Mouse (Mus musculus) intestine, embryonic 14.5 days (tissue): ENCODE data around the gene Defb36. TPM values are rescaled to one million over a fixed set of nuclear protein-coding genes. Genes with fewer than 3 reads are reported as not detected.

Experiments used
- ATAC-seq: fragments of 200-750 bp; cut with Nextera tagmentation; replicated peaks from 2 replicates; pipeline ENCODE4 v1.8.0; 2017; ENCODE audit warnings: low read depth, moderate number of reproducible peaks, moderate TSS enrichment, moderate library complexity; ENCODE audit not compliant: low FRiP score, low TSS enrichment
- DNase-seq: peaks from one replicate; pipeline ENCODE4 v3.0.0-alpha.2; 2018; ENCODE audit warnings: low spot score
- H3K27ac ChIP-seq: fragments of 300-500 bp; sonication (generic); 2 replicates; pipeline ENCODE4 v1.5.1; 2014; ENCODE audit warnings: low read depth, mild to moderate bottlenecking, control low read depth
- H3K27me3 ChIP-seq: fragments of 300-500 bp; sonication (generic); replicated peaks from 2 replicates; pipeline ENCODE4 v1.6.1; 2014; ENCODE audit warnings: low read length, control low read depth; ENCODE audit not compliant: control insufficient read depth, insufficient read depth
- H3K36me3 ChIP-seq: fragments of 300-500 bp; sonication (generic); 2 replicates; pipeline ENCODE4 v1.6.1; 2014; ENCODE audit warnings: low read length, control low read depth; ENCODE audit not compliant: control insufficient read depth, insufficient read depth
- H3K4me1 ChIP-seq: fragments of 300-500 bp; sonication (generic); replicated peaks from 2 replicates; pipeline ENCODE4 v1.6.1; 2014; ENCODE audit warnings: low read length, control low read depth, mixed read lengths; ENCODE audit not compliant: control insufficient read depth, insufficient read depth
- H3K4me2 ChIP-seq: fragments of 300-500 bp; sonication (generic); 2 replicates; pipeline ENCODE4 v1.6.1; 2014; ENCODE audit warnings: low read length
- H3K4me3 ChIP-seq: fragments of 300-500 bp; sonication (generic); 2 replicates; pipeline ENCODE4 v1.5.1; 2014; ENCODE audit warnings: low read depth, low read length, control low read depth, mixed read lengths
- H3K9ac ChIP-seq: fragments of 300-500 bp; sonication (generic); 2 replicates; pipeline ENCODE4 v1.6.1; 2014; ENCODE audit warnings: mild to moderate bottlenecking, low read length
- H3K9me3 ChIP-seq: fragments of 300-500 bp; sonication (generic); 2 replicates; pipeline ENCODE4 v1.6.1; 2016; ENCODE audit warnings: low read length, control low read depth; ENCODE audit not compliant: control insufficient read depth
- WGBS: fragments of 180-500 bp; shearing (Covaris S2); extraction: QIAGEN DNeasy Blood & Tissue Kit; methylation state at CpG from one replicate; pipeline ENCODE4 v1.1.7; 2014; 5-methylcytosine and 5-hydroxymethylcytosine counted together
- polyA plus RNA-seq: library from polyadenylated mRNA; unstranded; fragments of >200 nt; fragmentation: Nextera tagmentation; extraction: Ambion mirVana; gene quantifications from 2 replicates; pipeline ENCODE4 v1.2.1, GENCODE M21; 2014

Gene Defb36
- polyA plus RNA-seq, 1 experiment from 2014 or later = not detected

DNA sequence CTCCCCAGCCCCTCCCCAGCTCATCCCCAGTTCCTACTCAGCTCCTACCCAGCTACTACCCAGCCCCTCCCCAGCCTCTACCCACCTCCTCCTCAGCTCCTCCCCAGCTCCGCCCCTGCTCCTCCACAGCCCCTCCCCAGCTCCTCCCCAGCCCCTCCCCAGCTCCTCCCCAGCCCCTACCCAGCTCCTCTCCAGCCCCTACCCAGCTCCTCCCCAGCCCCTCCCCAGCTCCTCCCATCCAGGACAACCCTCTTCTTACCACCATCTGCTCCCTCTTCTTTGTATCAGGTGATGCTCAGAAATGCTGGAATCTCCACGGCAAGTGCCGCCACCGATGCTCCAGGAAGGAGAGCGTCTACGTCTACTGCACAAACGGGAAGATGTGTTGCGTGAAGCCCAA, 8.1 kb downstream of the Defb36 start:
- 34% methylated on average over 7 of the region's 8 CpGs for WGBS
- Histone ChIP-seq H3K27me3 (no peaks in the 10 kb centered on the region), H3K27ac (no peak overlapping the region), H3K9me3 (no peaks in the 10 kb centered on the region; the same call in 1 of the 2 replicates), H3K9ac (no peak overlapping the region), H3K4me2 (no peak overlapping the region), H3K36me3 (no peaks in the 10 kb centered on the region), H3K4me1 (no peaks in the 10 kb centered on the region), H3K4me3 (no peak overlapping the region)
- DNase-seq = no peak
- no peak for ATAC-seq

DNA sequence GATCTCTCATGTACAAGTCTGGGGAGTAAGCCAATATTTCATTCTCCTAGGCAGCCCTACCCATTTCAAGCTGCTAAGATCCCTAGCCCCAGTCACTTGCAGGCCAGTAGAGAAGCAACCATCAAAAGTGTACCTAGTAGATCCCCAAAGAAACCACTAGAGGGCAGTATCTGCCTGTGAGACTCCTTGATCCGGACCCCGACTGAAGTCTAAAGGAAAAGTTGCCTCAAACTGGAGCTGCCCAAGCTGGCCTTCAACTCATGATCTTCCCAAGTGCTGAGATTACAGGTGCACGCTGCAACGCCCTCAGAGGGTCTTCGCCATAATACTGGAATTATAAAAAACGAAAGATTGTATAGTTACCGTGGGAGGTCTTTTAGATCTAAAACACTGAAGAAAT, 11.4 kb downstream of the Defb36 start:
- no peak overlapping the region for H3K9ac ChIP-seq
- H3K4me2 ChIP-seq = no peak overlapping the region
- 12% methylated on average over 7 of the region's 7 CpGs for WGBS
- ATAC-seq (no peak; the same call in 1 of the 2 replicates), DNase-seq (peak; percentile 67)
- no peak overlapping the region for H3K27ac ChIP-seq
- no peaks in the 10 kb centered on the region for H3K4me1 ChIP-seq
- no peaks in the 10 kb centered on the region for H3K27me3 ChIP-seq
- no peaks in the 10 kb centered on the region for H3K9me3 ChIP-seq
- H3K4me3 ChIP-seq = no peak overlapping the region
- H3K36me3 ChIP-seq = no peaks in the 10 kb centered on the region

DNA sequence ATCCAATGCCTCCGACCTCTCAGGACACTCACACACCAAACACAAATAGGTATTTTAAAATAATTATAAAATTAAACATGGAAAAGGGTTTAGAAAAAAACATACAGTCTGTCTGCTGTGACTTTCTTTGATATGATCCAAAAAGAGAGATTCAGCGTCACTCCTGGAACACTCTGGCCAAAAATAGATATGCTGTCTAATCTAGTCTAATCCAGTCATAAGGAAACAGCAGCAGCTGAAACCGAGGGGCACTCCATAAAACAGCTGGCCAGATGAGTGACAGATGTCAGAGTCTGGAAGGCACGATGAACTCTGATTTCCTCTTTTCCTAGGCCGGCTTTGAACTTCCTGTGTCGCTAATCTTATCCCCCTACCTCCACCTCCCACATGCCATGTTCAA, 12.3 kb downstream of the Defb36 start:
- 71% methylated on average over 6 of the region's 6 CpGs for WGBS

DNA sequence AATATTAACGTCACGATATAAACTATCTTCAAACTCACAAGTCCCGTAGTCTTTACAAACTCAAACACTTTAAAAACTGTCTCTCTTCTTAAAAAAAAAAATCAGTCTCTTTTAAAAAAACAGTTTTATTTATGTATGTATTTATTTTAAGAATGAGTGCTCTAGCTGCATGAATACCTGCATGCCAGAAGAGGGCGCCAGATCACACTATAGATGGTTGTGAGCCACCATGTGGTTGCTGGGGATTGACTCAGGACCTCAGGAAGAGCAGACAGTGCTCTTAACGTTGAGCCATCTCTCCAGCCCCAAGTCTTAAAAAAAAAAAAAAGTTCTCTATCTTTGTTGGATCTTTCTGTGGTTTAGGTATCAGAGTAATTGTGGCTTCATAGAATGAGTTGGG, 13.2 kb downstream of the Defb36 start:
- Histone ChIP-seq H3K36me3 (no peaks in the 10 kb centered on the region), H3K4me3 (no peak overlapping the region), H3K4me1 (no peaks in the 10 kb centered on the region), H3K27me3 (no peaks in the 10 kb centered on the region), H3K9ac (no peak overlapping the region), H3K27ac (no peak overlapping the region), H3K4me2 (no peak overlapping the region), H3K9me3 (no peaks in the 10 kb centered on the region)
- DNase-seq = no peak
- no peak for ATAC-seq
- WGBS = 62% methylated on average over 5 of the region's 5 CpGs

More for the DNA sequence above, 12.3 kb downstream of the Defb36 start:
- no peaks in the 10 kb centered on the region for H3K4me1 ChIP-seq
- H3K27ac ChIP-seq = no peak overlapping the region
- H3K36me3 ChIP-seq = no peaks in the 10 kb centered on the region
- H3K27me3 ChIP-seq = no peaks in the 10 kb centered on the region
- H3K9ac ChIP-seq = no peak overlapping the region
- no peak for DNase-seq
- H3K9me3 ChIP-seq = no peaks in the 10 kb centered on the region
- H3K4me3 ChIP-seq = no peak overlapping the region
- ATAC-seq = no peak
- no peak overlapping the region for H3K4me2 ChIP-seq

DNA sequence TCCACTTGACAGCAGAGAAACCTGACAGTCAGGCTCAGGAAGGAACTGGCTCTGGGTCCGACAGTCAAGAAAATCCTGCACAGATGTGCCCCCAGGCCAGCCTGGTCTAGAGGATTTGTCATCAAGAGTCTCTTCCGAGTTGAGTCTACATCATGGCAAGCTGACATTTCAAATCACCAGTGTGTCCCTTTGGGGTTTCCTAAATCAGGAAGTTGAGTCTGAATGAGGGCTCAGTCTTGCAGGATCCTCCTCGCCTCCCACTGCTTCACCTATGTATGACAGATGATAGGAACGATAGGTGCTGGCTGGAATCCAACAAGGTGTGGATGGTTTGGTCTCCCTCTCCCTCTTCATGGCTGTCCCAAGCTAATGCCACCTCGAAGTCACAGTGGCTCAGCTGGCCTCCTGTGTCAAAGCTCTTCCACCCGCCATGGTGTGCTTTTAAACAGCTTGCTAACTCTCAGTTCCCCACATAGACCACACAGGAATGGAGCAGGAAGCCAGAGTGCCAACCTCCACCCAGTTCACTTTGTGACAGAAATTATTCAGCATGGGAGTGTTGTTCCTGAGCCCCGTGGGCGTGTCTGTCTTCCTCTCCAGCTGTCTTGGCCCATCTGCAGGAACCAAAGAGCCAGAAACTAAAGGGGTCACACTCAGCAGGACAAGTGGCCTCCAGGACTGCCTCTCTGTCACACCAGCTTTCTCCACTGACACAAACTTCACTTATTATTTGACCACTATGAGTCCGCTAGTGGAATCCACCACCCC, 16.4 kb downstream of the Defb36 start:
- Histone ChIP-seq H3K27ac (no peak overlapping the region), H3K36me3 (no peaks in the 10 kb centered on the region), H3K4me1 (no peaks in the 10 kb centered on the region), H3K27me3 (0 out of 2 replicates have a peak, but pooled peaks cover 4% of the 10 kb centered on the region), H3K9me3 (0 out of 2 replicates have a peak, but pooled peaks cover 3% of the 10 kb centered on the region), H3K4me2 (no peak overlapping the region), H3K9ac (no peak overlapping the region), H3K4me3 (no peak overlapping the region)
- whole genome bisulfite sequencing = 74% methylated on average over 9 of the region's 9 CpGs
- ATAC-seq (no peak), DNase-seq (no peak)

DNA sequence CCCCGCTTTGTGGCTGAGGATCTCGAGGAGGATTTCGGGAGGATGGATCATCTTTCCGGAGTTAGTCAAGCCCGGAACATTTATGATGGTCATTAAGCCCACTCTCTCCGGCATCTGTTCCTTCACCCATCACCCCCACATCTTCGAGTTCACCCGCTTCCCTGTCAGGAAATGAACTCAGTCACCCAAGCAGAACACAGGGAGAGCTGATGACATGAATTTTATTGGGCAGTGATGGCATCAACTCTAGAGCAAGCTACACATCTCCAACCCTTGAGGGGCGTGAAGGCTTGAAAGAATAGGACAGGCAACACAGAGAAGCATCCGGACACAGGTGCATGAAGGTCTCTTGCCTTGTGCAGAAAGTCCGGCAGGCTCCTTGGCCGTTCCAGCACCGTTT, 18.0 kb downstream of the Defb36 start:
- 80% methylated on average over 13 of the region's 13 CpGs for WGBS
- H3K4me1 ChIP-seq = no peaks in the 10 kb centered on the region; the same call in 1 of the 2 replicates
- H3K9ac ChIP-seq = no peak overlapping the region
- ATAC-seq (no peak), DNase-seq (no peak)
- H3K36me3 ChIP-seq = no peaks in the 10 kb centered on the region
- no peak overlapping the region for H3K27ac ChIP-seq
- 0 out of 2 replicates have a peak, but pooled peaks cover 3% of the 10 kb centered on the region for H3K9me3 ChIP-seq
- peaks cover 20% of the 10 kb centered on the region for H3K27me3 ChIP-seq
- no peak overlapping the region for H3K4me3 ChIP-seq
- no peak overlapping the region for H3K4me2 ChIP-seq

DNA sequence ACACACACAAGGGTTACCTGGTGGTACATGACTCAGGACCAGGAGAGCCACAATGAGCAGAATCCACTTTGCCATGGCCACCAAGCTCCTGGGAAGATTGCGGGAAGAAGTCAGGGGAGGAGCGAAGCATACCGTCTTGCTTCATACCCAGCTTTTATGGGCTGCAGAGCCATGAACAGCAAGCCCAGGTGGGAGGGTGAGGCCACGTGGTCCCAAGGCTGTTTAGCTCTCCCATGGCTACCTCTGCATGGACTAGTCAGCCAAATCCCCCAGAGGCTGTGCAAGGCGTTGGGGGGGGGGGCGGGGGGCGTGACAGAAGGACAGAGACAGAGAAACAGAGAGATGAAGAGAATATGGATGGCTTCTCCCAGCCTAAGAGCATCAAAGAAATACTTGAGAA, 18.8 kb downstream of the Defb36 start, which contains the start of gene Defb25:
Gene Defb25, minus strand, starts transcription at position 101 of the 400 bp plus-strand sequence.
- Histone ChIP-seq H3K9ac (no peak within 1 kb of the TSS), H3K4me3 (no peak within 1 kb of the TSS), H3K36me3 (no peaks in the 10 kb centered on the region), H3K27ac (no peak within 1 kb of the TSS), H3K4me2 (no peak within 1 kb of the TSS), H3K4me1 (peaks cover 2% of the 10 kb centered on the region; the same call in 1 of the 2 replicates), H3K27me3 (peaks cover 28% of the 10 kb centered on the region), H3K9me3 (0 out of 2 replicates have a peak, but pooled peaks cover 3% of the 10 kb centered on the region)
- ATAC-seq = no peak
- no peak for DNase-seq
- WGBS = 77% methylated on average over 7 of the region's 7 CpGs

DNA sequence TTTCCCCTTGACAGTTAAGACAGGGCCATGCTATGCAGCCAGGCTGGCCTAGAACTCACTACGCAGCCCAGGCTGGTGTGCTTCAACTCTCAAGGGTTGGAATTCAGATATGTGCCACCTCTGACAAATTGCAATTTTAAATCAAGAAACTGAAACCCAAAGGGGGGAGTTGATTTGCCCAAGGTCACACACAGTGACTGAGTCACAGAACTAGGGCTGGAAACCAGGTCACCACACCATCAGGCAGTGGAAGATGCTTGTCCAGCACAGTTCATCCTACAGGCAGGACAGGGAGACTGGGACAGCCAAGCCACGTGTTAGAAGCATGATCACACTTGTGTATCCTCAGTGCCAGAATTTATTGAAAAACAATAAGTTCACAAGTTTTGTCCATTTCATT, 20.4 kb downstream of the Defb36 start:
- DNase-seq (no peak), ATAC-seq (no peak)
- WGBS = 89% methylated on average over 2 of the region's 2 CpGs
- Histone ChIP-seq H3K27ac (no peak overlapping the region), H3K9me3 (0 out of 2 replicates have a peak, but pooled peaks cover 3% of the 10 kb centered on the region), H3K27me3 (peaks cover 36% of the 10 kb centered on the region), H3K36me3 (no peaks in the 10 kb centered on the region), H3K4me3 (no peak overlapping the region), H3K9ac (no peak overlapping the region), H3K4me2 (no peak overlapping the region), H3K4me1 (peaks cover 4% of the 10 kb centered on the region; the same call in 1 of the 2 replicates)

DNA sequence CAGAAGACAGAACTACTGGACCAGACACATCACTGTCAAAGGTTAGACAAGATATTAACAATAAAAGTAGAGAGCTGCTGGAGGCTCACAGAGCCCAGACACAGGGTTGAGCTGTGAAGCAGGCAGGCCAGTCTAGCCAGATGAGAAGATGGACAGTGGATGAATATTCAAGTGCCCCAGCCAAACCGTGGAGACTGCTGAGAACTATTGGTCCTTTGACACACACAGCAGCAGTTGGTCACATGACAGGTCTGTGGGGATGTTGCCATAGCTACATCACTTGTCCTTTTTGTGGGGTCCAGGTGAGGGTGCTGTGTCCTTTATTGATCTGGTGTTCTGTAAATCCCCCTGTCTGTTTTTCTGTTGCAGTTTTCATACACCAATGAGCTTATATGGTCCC, 21.1 kb downstream of the Defb36 start:
- H3K27ac ChIP-seq = no peak overlapping the region
- no peak overlapping the region for H3K9ac ChIP-seq
- WGBS = 9% methylated on average over 1 of the region's 1 CpGs
- peaks cover 4% of the 10 kb centered on the region; the same call in 1 of the 2 replicates for H3K4me1 ChIP-seq
- H3K27me3 ChIP-seq = peaks cover 38% of the 10 kb centered on the region
- ATAC-seq (no peak), DNase-seq (no peak)
- H3K4me2 ChIP-seq = no peak overlapping the region
- H3K4me3 ChIP-seq = no peak overlapping the region
- H3K9me3 ChIP-seq = 0 out of 2 replicates have a peak, but pooled peaks cover 3% of the 10 kb centered on the region
- no peaks in the 10 kb centered on the region for H3K36me3 ChIP-seq
